Mouse (Mus musculus) embryonic facial prominence, embryonic 11.5 days (tissue): Measurements from ENCODE around the gene Hoxc4. TPM values are rescaled to one million over a fixed set of nuclear protein-coding genes. Genes with fewer than 3 reads are reported as not detected.

Experiments
- ATAC-seq: fragments of 200-750 bp; cut with Nextera tagmentation; replicated peaks from 2 replicates; pipeline ENCODE4 v1.8.0; 2017; ENCODE audit warnings: low read depth; ENCODE audit not compliant: insufficient number of reproducible peaks, low FRiP score, low TSS enrichment
- DNase-seq: peaks from one replicate; pipeline ENCODE4 v3.0.0-alpha.2; 2015; ENCODE audit warnings: low spot score
- H3K27ac ChIP-seq: fragments of 300-500 bp; sonication (generic); replicated peaks from 2 replicates; pipeline ENCODE4 v1.5.1; 2014; ENCODE audit warnings: mild to moderate bottlenecking, low read depth, low read length, control low read depth
- H3K27me3 ChIP-seq: fragments of 300-500 bp; sonication (generic); 2 replicates; pipeline ENCODE4 v1.6.1; 2014; ENCODE audit warnings: mild to moderate bottlenecking, low read length, moderate library complexity, mixed read lengths; ENCODE audit not compliant: control insufficient read depth, insufficient read depth
- H3K36me3 ChIP-seq: fragments of 300-500 bp; sonication (generic); replicated peaks from 2 replicates; pipeline ENCODE4 v1.6.1; 2014; ENCODE audit warnings: low read depth, mild to moderate bottlenecking, low read length, moderate library complexity, mixed read lengths; ENCODE audit not compliant: control insufficient read depth, insufficient read depth
- H3K4me1 ChIP-seq: fragments of 300-500 bp; sonication (generic); 2 replicates; pipeline ENCODE4 v1.6.1; 2014; ENCODE audit warnings: low read length, mixed read lengths; ENCODE audit not compliant: control insufficient read depth, insufficient read depth
- H3K4me2 ChIP-seq: fragments of 300-500 bp; sonication (generic); 2 replicates; pipeline ENCODE4 v1.6.1; 2014; ENCODE audit warnings: low read depth, mild to moderate bottlenecking, control low read depth, low read length, moderate library complexity
- H3K4me3 ChIP-seq: fragments of 300-500 bp; sonication (generic); 2 replicates; pipeline ENCODE4 v1.5.1; 2014; ENCODE audit warnings: low read depth, low read length, control low read depth
- H3K9ac ChIP-seq: fragments of 300-500 bp; sonication (generic); replicated peaks from 2 replicates; pipeline ENCODE4 v1.6.1; 2014; ENCODE audit warnings: mild to moderate bottlenecking, control low read depth, low read length
- H3K9me3 ChIP-seq: fragments of 300-500 bp; sonication (generic); replicated peaks from 2 replicates; pipeline ENCODE4 v1.6.1; 2016; ENCODE audit warnings: mild to moderate bottlenecking, low read length, inconsistent platforms, mixed read lengths; ENCODE audit not compliant: control insufficient read depth
- WGBS: fragments of 180-500 bp; shearing (Covaris S2); extraction: QIAGEN DNeasy Blood & Tissue Kit; methylation state at CpG from one replicate; pipeline ENCODE4 v1.1.7; 2014; 5-methylcytosine and 5-hydroxymethylcytosine counted together
- polyA plus RNA-seq: library from polyadenylated mRNA; unstranded; fragments of >200 nt; fragmentation: Nextera tagmentation; extraction: Ambion mirVana; gene quantifications from 2 replicates; pipeline ENCODE4 v1.2.1, GENCODE M21; 2014

Gene Hoxc4
- polyA plus RNA-seq, 1 experiment from 2014 or later: 1.7 TPM

- H3K27ac ChIP-seq: no peak overlapping the region
- peak; percentile 0 for DNase-seq
- H3K9ac ChIP-seq: no peak overlapping the region
- ATAC-seq: no peak
- peaks cover 79% of the 10 kb centered on the region for H3K27me3 ChIP-seq
- no peak overlapping the region for H3K4me3 ChIP-seq
- H3K4me1 ChIP-seq: no peaks in the 10 kb centered on the region
- H3K9me3 ChIP-seq: no peaks in the 10 kb centered on the region
- H3K4me2 ChIP-seq: no peak overlapping the region
- WGBS: 12% methylated on average over 5 of the region's 5 CpGs
- H3K36me3 ChIP-seq: no peaks in the 10 kb centered on the region
These were observed 22.9 kb downstream of the Hoxc4 start for GRCm38 (mm10) chr15:103041613-103042012.

- no peak for DNase-seq
- ATAC-seq: no peak
- Histone ChIP-seq H3K9ac (no peak overlapping the region), H3K27me3 (peaks cover 76% of the 10 kb centered on the region), H3K27ac (no peak overlapping the region), H3K4me3 (no peak overlapping the region), H3K36me3 (no peaks in the 10 kb centered on the region), H3K4me1 (no peaks in the 10 kb centered on the region), H3K9me3 (no peaks in the 10 kb centered on the region), H3K4me2 (no peak overlapping the region)
- 11% methylated on average over 1 of the region's 1 CpGs for WGBS
These were observed 23.5 kb downstream of the Hoxc4 start for GRCm38 (mm10) chr15:103042209-103042608.

GRCm38 (mm10) chr15:103051670-103052069 is 32.9 kb downstream of the Hoxc4 start:
- DNase-seq (no peak), ATAC-seq (no peak)
- Histone ChIP-seq H3K9me3 (no peaks in the 10 kb centered on the region), H3K4me1 (no peaks in the 10 kb centered on the region), H3K9ac (no peak overlapping the region), H3K27ac (no peak overlapping the region), H3K4me2 (no peak overlapping the region), H3K36me3 (no peaks in the 10 kb centered on the region), H3K4me3 (no peak overlapping the region), H3K27me3 (peaks cover 48% of the 10 kb centered on the region)
- 43% methylated on average over 2 of the region's 2 CpGs for WGBS

- Histone ChIP-seq H3K27me3 (peaks cover 53% of the 10 kb centered on the region), H3K4me1 (no peaks in the 10 kb centered on the region), H3K9me3 (no peaks in the 10 kb centered on the region), H3K36me3 (no peaks in the 10 kb centered on the region), H3K4me2 (no peak overlapping the region), H3K9ac (no peak overlapping the region), H3K4me3 (no peak overlapping the region), H3K27ac (no peak overlapping the region)
- DNase-seq: no peak
- ATAC-seq: no peak
These were observed 34.5 kb downstream of the Hoxc4 start for GRCm38 (mm10) chr15:103053210-103053609.

GRCm38 (mm10) chr15:103056396-103056795 is 37.7 kb downstream of the Hoxc4 start:
- Histone ChIP-seq H3K36me3 (no peaks in the 10 kb centered on the region), H3K27ac (no peak overlapping the region), H3K9ac (no peak overlapping the region), H3K4me1 (no peaks in the 10 kb centered on the region), H3K27me3 (peaks cover 64% of the 10 kb centered on the region), H3K4me3 (no peak overlapping the region), H3K4me2 (no peak overlapping the region), H3K9me3 (no peaks in the 10 kb centered on the region)
- 40% methylated on average over 2 of the region's 2 CpGs for WGBS
- no peak for DNase-seq
- ATAC-seq: no peak

GRCm38 (mm10) chr15:103058715-103059114 is 40.0 kb downstream of the Hoxc4 start:
- H3K4me2 ChIP-seq: no peak overlapping the region
- H3K36me3 ChIP-seq: no peaks in the 10 kb centered on the region
- no peak overlapping the region for H3K9ac ChIP-seq
- WGBS: under 1% methylated on average over 12 of the region's 12 CpGs
- ATAC-seq (no peak), DNase-seq (no peak)
- no peaks in the 10 kb centered on the region for H3K9me3 ChIP-seq
- no peaks in the 10 kb centered on the region for H3K4me1 ChIP-seq
- H3K4me3 ChIP-seq: no peak overlapping the region
- no peak overlapping the region for H3K27ac ChIP-seq
- peaks cover 82% of the 10 kb centered on the region for H3K27me3 ChIP-seq

GRCm38 (mm10) chr15:103059393-103059992 is 40.8 kb downstream of the Hoxc4 start:
- Histone ChIP-seq H3K4me2 (no peak overlapping the region), H3K9ac (no peak overlapping the region), H3K9me3 (no peaks in the 10 kb centered on the region), H3K4me1 (no peaks in the 10 kb centered on the region), H3K27ac (no peak overlapping the region), H3K36me3 (no peaks in the 10 kb centered on the region), H3K27me3 (peaks cover 82% of the 10 kb centered on the region), H3K4me3 (no peak overlapping the region)
- peak; percentile 54 for DNase-seq
- ATAC-seq: no peak
- under 1% methylated on average over 21 of the region's 21 CpGs for WGBS

GRCm38 (mm10) chr15:103060021-103060340 is 41.2 kb downstream of the Hoxc4 start:
- WGBS: 3% methylated on average over 11 of the region's 11 CpGs
- H3K36me3 ChIP-seq: no peaks in the 10 kb centered on the region
- H3K27ac ChIP-seq: no peak overlapping the region
- no peaks in the 10 kb centered on the region for H3K4me1 ChIP-seq
- DNase-seq (no peak), ATAC-seq (no peak)
- H3K4me3 ChIP-seq: no peak overlapping the region
- no peaks in the 10 kb centered on the region for H3K9me3 ChIP-seq
- H3K4me2 ChIP-seq: no peak overlapping the region
- H3K9ac ChIP-seq: no peak overlapping the region
- H3K27me3 ChIP-seq: peaks cover 81% of the 10 kb centered on the region
